Mouse (Mus musculus) natural killer cell, adult 2 months (primary cell): ENCODE measurements around the gene Sec11a.
A peak's percentile ranks its signal among the peaks of the same experiment; 100 is the strongest.
"Not testable (repeated sequence)": the region's sequence is repeated elsewhere in the genome, so short reads cannot be mapped to it uniquely, and the experiment has no call there.

Experiments
- DNase-seq, 2 experiments: peaks; one replicate each; pipeline ENCODE4 v3.0.0; 2022; ENCODE audit warnings: low spot score in 2 of 2

The Sec11a gene

GRCm38 (mm10) chr7:80947445-80948350 lies at the start of gene Sec11a:
Gene Sec11a, minus strand, starts transcription at chr7:80947780.
- peak; percentile 92 to 94 for DNase-seq

GRCm38 (mm10) chr7:80995266-80996146 lies 47.9 kb upstream of the Sec11a start:
- DNase-seq: peak; percentile 19 to 45

GRCm38 (mm10) chr7:80994663-80995005 lies 47.1 kb upstream of the Sec11a start:
- DNase-seq: no peak

GRCm38 (mm10) chr7:80993834-80994662 lies 46.5 kb upstream of the Sec11a start:
- DNase-seq: peak; percentile 66 to 73

- peak; percentile 71 to 74 for DNase-seq
Observed at GRCm38 (mm10) chr7:80992980-80993833, 45.6 kb upstream of the Sec11a start, which contains the start of gene Zfp592. Gene Zfp592, plus strand, starts transcription at chr7:80993681.

GRCm38 (mm10) chr7:80992631-80992979 lies 45.0 kb upstream of the Sec11a start:
- peak in 1 of 2 experiments; percentile 12 for DNase-seq

GRCm38 (mm10) chr7:80992063-80992462 lies 44.5 kb upstream of the Sec11a start:
- DNase-seq: no peak

GRCm38 (mm10) chr7:80991589-80991988 lies 44.0 kb upstream of the Sec11a start:
- no peak for DNase-seq

GRCm38 (mm10) chr7:80990276-80990675 lies 42.7 kb upstream of the Sec11a start:
- DNase-seq: no peak

- DNase-seq: no peak
Observed at GRCm38 (mm10) chr7:80987805-80988625, 40.4 kb upstream of the Sec11a start.

- DNase-seq: no peak
Observed at GRCm38 (mm10) chr7:80986458-80987187, 39.0 kb upstream of the Sec11a start.

GRCm38 (mm10) chr7:80980566-80980965 lies 33.0 kb upstream of the Sec11a start:
- no peak for DNase-seq

- DNase-seq: not testable (repeated sequence)
Observed at GRCm38 (mm10) chr7:80973638-80974015, 26.0 kb upstream of the Sec11a start.

- not testable (repeated sequence) for DNase-seq
Observed at GRCm38 (mm10) chr7:80972920-80973637, 25.5 kb upstream of the Sec11a start.

- no peak for DNase-seq
Observed at GRCm38 (mm10) chr7:80972082-80972481, 24.5 kb upstream of the Sec11a start.

- no peak for DNase-seq
Observed at GRCm38 (mm10) chr7:80971419-80971818, 23.8 kb upstream of the Sec11a start.

- no peak for DNase-seq
Observed at GRCm38 (mm10) chr7:80970913-80971312, 23.3 kb upstream of the Sec11a start.

- DNase-seq: no peak
Observed at GRCm38 (mm10) chr7:80962799-80963198, 15.2 kb upstream of the Sec11a start.
